Mouse (Mus musculus) erythroblast, embryonic 14.5 days (primary cell): Measurements from ENCODE around the gene Dnajb12.

ENCODE experiments used
- GATA1 ChIP-seq: IDR thresholded peaks from 2 replicates; pipeline ENCODE4 v1.6.1; 2012; ENCODE audit warnings: low read length, inconsistent platforms, mixed read lengths
- TAL1 ChIP-seq: IDR thresholded peaks from 3 replicates; pipeline ENCODE4 v1.6.1; 2012; ENCODE audit warnings: low read length, inconsistent platforms, mixed read lengths

DNA sequence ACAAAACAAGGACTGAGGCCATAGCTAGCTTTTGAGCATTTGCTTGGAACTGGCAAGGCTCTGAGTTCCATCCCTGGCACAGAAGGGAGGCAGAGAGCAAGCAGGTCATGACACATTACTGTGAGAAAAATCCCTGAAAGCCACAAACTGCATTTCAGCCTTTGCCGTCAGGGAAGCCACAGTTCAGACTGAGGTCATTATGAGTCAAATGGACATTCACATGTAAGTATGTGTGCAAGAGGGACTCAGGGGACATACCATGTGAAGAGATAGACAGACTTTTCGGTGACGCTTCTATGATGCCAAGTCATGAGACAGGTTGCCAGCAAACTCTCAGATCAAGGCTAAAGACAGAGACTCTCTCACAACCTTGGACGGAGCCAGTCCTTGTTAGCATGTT lies 38.8 kb downstream of the Dnajb12 start:
- TF ChIP-seq GATA1 = no peak
- no peak for TF ChIP-seq TAL1
